Mouse (Mus musculus) adipocyte (in vitro differentiated cells): ENCODE data around the gene Sall2.
"Not testable (repeated sequence)": the region's sequence is repeated elsewhere in the genome, so short reads cannot be mapped to it uniquely, and the experiment has no call there.

Experiments used
- DNase-seq: peaks from one replicate; pipeline ENCODE4 v3.0.0-alpha.2; 2016; ENCODE audit warnings: low spot score

Sall2 gene

GRCm38 (mm10) chr14:52327910-52328812 is at the start of gene Sall2:
Gene Sall2, minus strand, starts transcription at chr14:52328762.
- DNase-seq, result no peak

DNA sequence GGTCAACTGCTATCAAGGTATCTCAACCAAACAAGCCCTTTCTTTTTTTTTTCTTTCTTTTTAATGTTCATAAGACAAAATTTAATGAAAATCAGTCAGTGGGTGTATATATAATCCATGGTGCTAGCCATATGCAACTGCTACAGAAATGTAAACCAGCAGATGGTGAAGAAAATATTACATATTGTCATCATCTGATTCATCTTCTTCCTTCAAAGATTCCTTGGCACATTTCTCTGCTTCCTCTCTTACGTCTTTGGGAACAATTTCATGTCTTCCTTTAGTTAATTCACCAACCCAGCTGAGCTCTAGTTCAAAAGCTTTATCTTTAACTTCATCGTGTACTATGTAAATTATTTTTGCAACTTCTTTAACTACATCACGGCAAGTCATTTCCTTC is 40.2 kb upstream of the Sall2 start:
- no peak for DNase-seq

- no peak for DNase-seq
These were observed 27.7 kb upstream of the Sall2 start, which contains the start of gene Olfr1513 for GRCm38 (mm10) chr14:52356308-52356707. Gene Olfr1513, minus strand, starts transcription at chr14:52356408.

DNA sequence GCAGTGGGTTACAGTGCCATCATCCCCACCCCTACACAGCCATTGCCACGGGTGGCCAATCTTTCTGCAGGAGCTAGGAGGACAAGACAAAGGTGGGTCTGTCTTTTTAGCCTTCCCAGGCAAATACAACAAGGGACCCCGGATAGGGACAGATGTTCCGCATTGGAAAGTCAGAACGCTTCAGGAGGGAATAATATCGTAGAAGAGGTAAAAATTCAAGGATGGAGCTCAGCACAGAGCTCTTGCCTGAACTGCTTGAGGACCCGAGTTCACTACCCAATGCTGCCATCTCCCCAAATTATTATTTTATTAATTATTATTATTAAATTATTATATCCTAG is 10.9 kb upstream of the Sall2 start:
- DNase-seq, result no peak

- peak; percentile 75 for DNase-seq
These were observed 10.4 kb upstream of the Sall2 start for GRCm38 (mm10) chr14:52338751-52339511.

- DNase-seq, result no peak
These were observed 3.6 kb upstream of the Sall2 start for GRCm38 (mm10) chr14:52332171-52332570.

GRCm38 (mm10) chr14:52331069-52331750 is 2.6 kb upstream of the Sall2 start:
- DNase-seq, result no peak

GRCm38 (mm10) chr14:52327375-52327901 is 1.1 kb downstream of the Sall2 start:
- DNase-seq, result no peak

DNA sequence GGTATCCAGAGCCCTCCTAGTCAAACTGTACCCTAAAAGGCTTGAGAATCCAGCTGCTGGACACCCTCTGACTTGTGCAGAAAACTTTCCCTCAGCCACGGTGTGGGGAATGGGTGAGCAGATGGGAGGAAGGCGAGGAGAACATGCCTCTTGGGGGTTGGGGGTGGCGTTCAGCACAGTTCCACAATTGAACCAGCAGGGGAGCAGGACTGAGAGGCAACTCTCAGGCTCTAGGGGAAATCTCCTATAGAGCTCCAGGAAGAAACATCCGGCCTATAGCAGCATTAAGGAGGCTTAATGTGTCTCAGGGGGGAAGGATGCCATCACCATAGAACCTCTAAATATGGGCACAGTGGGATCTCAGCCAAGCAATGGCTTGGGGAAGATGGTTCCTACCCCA is 2.7 kb downstream of the Sall2 start:
- DNase-seq, result no peak

GRCm38 (mm10) chr14:52319361-52319760 is 9.2 kb downstream of the Sall2 start:
- no peak for DNase-seq

DNA sequence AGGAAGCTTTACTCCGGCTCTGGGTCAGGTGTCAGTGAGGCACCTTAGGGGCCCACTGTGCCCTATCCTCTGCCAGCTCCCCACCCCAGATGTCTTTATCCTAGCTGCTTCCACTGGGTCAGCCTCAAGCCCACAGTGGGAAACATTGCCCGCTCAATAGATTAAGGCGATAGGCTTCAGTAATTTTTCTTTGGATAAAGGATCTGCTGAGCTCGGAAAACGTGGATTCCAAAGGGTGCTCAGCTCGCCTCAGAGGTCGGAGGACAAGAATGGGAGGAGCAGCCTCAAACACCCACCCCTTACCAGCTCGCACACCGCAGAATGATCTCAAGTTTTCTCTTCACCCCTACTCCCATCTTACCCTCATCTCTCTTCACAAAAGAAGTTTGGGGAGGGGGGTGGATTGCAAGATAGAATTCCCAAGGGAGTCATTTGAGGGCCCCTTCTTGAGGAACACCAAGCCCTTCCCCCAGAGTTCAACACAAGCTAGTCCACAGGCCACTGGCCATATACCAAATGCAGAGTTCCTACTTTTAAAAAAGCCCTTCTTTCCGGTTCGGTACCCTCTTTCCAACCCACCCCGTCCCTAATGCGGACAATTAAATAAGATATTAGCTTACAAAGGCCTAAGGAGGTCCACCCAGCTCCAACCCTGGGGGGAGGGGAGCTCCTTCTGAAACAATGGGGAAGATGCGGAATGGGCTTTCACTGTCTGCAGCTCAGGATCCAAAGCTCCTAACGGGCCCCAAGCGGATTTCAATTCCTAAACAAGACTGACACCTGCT is 11.9 kb downstream of the Sall2 start:
- no peak for DNase-seq

DNA sequence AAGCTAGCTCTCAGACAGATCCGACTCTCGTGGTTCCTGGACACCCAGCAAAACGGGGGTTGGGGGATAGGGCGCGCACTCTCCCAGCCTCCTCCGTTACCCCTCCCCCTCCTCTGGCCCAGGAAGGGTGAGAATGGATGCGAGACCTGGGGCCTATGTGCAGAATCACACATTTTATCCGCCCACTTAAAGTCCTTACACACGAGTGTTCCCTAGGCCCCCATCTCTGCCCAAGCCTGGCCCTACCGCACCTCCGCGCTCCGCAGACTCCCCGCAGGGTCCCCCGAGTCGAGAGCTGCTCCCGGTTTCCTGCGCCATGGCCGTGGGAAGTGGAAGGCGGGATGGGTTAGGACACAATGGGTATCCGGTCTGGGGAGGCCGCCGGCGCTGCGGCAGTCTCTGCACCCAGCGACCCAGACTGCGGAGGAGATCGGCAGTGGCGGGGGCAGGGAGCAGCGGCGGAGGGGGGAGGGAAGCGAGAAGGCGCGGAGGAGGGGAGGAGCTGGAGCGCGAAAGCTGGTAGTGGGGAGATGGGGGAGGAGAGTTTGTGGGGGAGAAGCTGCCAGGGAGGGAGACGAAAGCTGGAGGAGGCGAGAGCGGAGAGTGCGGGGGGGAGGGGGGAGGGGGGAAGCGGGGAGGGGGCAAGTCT is 12.6 kb downstream of the Sall2 start:
- peak; percentile 48 for DNase-seq

DNA sequence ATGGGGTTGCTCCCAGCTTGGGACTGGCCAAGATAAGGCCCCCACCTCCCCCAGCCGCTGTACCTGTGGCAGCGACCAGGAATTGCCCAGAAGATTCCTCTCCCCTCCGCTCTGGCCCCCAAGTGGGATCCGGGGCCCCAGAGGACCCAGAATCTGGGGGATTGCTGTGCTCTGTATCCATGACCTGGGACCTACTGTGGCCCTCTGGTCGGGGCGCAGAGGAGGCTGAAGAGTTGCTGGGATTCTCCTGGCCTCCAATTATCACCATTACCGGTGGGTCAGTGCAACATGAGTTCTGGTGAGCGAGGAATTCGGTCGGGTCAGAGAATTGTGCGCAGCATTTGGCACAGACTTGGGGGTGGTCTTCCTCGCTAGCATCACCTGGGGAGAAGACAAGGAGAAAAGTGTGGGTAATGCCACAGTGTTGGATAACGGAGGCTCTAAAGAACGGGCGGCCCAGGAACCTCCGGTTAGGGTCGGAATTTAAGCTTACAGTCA is 13.2 kb downstream of the Sall2 start:
- DNase-seq, result no peak

DNA sequence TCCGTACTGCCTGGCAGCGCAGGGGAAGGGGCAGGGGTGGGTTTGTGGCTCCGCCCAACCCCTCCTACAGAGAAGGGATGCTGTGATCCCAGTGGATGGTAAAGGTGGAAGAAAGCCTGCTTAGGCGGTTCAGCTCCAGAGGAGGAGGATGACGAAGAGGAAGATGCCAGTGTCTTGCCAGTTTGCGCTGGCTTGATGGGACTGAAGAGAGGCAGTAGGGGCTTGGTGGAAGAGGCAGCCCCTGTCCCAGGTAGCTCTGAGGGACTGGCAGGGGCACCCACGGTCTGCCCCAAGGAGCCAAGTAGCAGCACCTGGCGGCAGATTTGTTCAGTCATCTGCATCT is 13.8 kb downstream of the Sall2 start:
- DNase-seq, result no peak

- DNase-seq, result no peak
These were observed 14.4 kb downstream of the Sall2 start for GRCm38 (mm10) chr14:52313931-52314807.

GRCm38 (mm10) chr14:52310906-52311305 is 17.7 kb downstream of the Sall2 start:
- DNase-seq, result no peak

GRCm38 (mm10) chr14:52310343-52310742 is 18.2 kb downstream of the Sall2 start:
- DNase-seq, result not testable (repeated sequence)

DNA sequence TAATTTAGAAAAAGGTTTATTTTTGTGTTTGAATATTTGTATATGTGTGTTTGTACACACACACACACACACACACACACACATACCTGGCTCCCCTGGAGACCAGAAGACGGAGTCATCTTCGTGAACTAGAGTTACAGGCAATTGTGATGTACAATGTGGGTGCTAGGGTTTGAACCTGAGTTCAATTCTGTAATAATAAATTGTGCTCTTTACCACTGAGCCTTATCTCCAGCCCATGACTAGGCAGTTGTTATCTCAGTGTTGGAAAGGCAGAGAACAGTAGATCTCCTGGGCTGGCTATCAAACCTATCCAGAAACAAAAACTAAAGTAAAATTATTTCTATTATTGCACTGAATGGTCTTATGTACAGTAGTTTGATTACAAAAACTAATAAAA is 22.5 kb downstream of the Sall2 start:
- DNase-seq, result peak; percentile 26

DNA sequence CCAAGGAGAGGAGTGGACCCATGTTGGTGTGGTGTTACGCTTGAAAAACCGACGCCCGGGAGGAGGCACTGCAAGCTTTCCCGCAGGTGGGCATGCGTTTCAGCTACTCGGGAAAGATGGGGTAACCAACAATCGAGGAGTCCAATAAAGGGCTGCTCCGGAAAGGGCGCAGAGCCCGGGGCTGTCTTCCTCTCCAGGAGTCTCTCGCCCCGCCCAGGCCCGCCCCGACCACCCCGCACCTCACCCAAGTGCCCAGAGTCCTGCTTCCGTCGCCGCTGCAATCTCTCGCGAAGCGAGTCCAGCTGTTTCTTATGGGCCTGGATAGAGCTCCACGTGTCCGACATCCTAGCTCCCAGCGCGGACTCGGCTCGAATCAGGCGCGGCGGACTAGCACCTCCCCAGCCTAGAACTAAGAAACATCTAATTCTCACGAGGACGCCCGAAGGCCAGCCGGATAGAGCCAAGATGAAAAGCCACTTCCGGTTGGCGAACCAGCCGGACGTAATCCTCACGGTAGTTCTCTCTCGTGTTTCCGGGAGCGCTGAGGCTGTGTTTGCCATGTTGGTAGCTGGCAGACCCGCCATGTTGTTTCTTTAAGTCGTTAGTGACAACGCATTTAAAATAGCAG is 23.8 kb downstream of the Sall2 start, which contains the start of gene Mettl3:
Mettl3 (minus strand) TSS at position 485 of the 628 bp plus-strand sequence.
- peak; percentile 100 for DNase-seq
